Mouse (Mus musculus) liver, embryonic 12.5 days (tissue): ENCODE measurements around the gene Bicral. TPM values are rescaled to one million over a fixed set of nuclear protein-coding genes. Genes with fewer than 3 reads are reported as not detected.
"Not testable (repeated sequence)": the region's sequence is repeated elsewhere in the genome, so short reads cannot be mapped to it uniquely, and the experiment has no call there.

Source experiments
- ATAC-seq: fragments of 200-750 bp; cut with Nextera tagmentation; 2 replicates; pipeline ENCODE4 v1.8.0; 2017; ENCODE audit warnings: moderate number of reproducible peaks, mild to moderate bottlenecking, moderate library complexity
- H3K27ac ChIP-seq: fragments of 300-500 bp; sonication (generic); 2 replicates; pipeline ENCODE4 v1.5.1; 2016; ENCODE audit warnings: mild to moderate bottlenecking
- H3K27me3 ChIP-seq: fragments of 300-500 bp; sonication (generic); replicated peaks from 2 replicates; pipeline ENCODE4 v1.6.1; 2016; ENCODE audit warnings: mild to moderate bottlenecking, moderate library complexity
- H3K36me3 ChIP-seq: fragments of 300-500 bp; sonication (generic); 2 replicates; pipeline ENCODE4 v1.6.1; 2016; ENCODE audit warnings: mild to moderate bottlenecking, moderate library complexity
- H3K4me1 ChIP-seq: fragments of 300-500 bp; sonication (generic); 2 replicates; pipeline ENCODE4 v1.6.1; 2016
- H3K4me2 ChIP-seq: fragments of 300-500 bp; sonication (generic); 2 replicates; pipeline ENCODE4 v1.6.1; 2016; ENCODE audit warnings: mild to moderate bottlenecking, moderate library complexity
- H3K4me3 ChIP-seq: fragments of 300-500 bp; sonication (generic); 2 replicates; pipeline ENCODE4 v1.5.1; 2016; ENCODE audit warnings: mild to moderate bottlenecking, moderate library complexity
- H3K9ac ChIP-seq: fragments of 300-500 bp; sonication (generic); 2 replicates; pipeline ENCODE4 v1.6.1; 2016; ENCODE audit warnings: mild to moderate bottlenecking, moderate library complexity
- H3K9me3 ChIP-seq: fragments of 300-500 bp; sonication (generic); replicated peaks from 2 replicates; pipeline ENCODE4 v1.6.1; 2016; ENCODE audit warnings: mild to moderate bottlenecking, moderate library complexity
- WGBS: fragments of 180-500 bp; shearing (Covaris S2); methylation state at CpG from one replicate; pipeline ENCODE4 v1.1.7; 2016; ENCODE audit not compliant: insufficient replicate concordance; 5-methylcytosine and 5-hydroxymethylcytosine counted together
- polyA plus RNA-seq: library from polyadenylated mRNA; unstranded; fragments of >200 nt; fragmentation: Nextera tagmentation; extraction: Ambion mirVana; gene quantifications from 2 replicates; pipeline ENCODE4 v1.2.1, GENCODE M21; 2016

The Bicral gene
- polyA plus RNA-seq, 1 experiment from 2014 or later, result 5.2 TPM

DNA sequence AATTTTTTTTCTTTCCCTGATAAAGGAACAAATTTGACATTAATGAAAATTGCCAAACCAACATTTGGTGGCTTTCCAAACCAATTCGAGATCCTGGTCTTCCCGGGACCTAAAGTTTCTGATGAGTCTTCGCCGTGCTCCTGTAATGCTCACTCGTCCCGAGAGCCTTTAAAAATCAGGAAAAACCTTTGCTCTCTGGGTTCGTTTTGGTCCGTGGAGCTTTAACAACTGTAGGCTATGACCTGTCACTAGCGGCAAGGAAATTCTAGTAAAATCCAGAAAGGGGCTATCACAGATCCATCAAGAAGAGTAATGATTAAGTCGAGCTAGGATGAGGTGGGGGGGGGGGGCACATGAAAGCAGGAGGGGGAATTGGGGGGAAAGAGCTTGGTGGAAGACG lies 76.4 kb downstream of the Bicral start:
- H3K36me3 ChIP-seq, result peaks cover 44% of the 10 kb centered on the region
- H3K4me3 ChIP-seq, result peak overlapping the region; percentile 75
- peak overlapping the region; percentile 70 for H3K4me2 ChIP-seq
- H3K9me3 ChIP-seq, result no peaks in the 10 kb centered on the region
- H3K9ac ChIP-seq, result peak overlapping the region; percentile 75
- no peak for ATAC-seq
- H3K27me3 ChIP-seq, result no peaks in the 10 kb centered on the region
- peaks cover 23% of the 10 kb centered on the region for H3K4me1 ChIP-seq
- WGBS, result 3% methylated on average over 11 of the region's 11 CpGs
- peak overlapping the region; percentile 86 for H3K27ac ChIP-seq

DNA sequence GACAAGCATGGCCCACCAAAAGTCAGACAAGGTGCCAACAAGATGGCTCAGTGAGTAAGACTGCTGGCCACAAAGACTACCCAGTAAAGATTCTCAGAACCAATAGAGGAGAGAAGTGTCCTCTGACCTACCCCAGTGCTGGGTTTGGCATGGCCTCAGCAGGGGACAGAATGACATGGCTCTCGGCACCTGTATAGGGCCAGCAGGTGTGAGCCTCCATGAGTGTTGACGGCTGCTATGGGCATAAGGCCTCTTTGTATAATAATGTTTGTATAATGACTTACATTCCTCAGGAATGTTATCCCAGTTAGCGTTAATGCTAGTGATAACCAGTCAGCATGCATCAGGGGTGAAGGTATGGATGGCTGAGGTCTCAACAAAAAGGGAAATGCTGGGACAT lies 82.2 kb downstream of the Bicral start:
- H3K4me1 ChIP-seq, result peaks cover 34% of the 10 kb centered on the region
- H3K27ac ChIP-seq, result no peak overlapping the region
- no peak overlapping the region for H3K4me2 ChIP-seq
- H3K9me3 ChIP-seq, result no peaks in the 10 kb centered on the region
- peaks cover 70% of the 10 kb centered on the region for H3K36me3 ChIP-seq
- H3K27me3 ChIP-seq, result no peaks in the 10 kb centered on the region
- no peak for ATAC-seq
- no peak overlapping the region for H3K9ac ChIP-seq
- H3K4me3 ChIP-seq, result no peak overlapping the region
- WGBS, result 87% methylated on average over 3 of the region's 3 CpGs

DNA sequence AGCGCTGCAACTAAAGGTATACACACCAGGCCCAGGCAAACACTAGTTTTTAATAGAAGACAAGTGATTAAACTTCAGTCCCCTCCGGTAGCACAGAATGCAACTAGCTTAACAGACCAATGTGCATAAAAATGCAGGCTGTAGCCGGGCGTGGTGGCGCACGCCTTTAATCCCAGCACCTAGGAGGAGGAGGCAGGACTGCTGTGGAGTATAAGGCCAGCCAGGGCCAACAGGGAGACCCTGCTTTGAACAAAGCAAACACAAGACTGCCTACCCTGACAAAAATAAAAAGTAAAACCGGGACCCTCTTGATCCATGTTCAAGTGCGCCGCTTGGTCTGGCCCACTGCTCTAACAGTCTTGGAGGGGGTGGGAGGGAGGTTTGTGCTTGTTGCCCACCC lies 83.2 kb downstream of the Bicral start:
- 85% methylated on average over 9 of the region's 9 CpGs for WGBS
- peaks cover 60% of the 10 kb centered on the region for H3K36me3 ChIP-seq
- H3K9ac ChIP-seq, result no peak overlapping the region
- H3K4me3 ChIP-seq, result no peak overlapping the region
- H3K27me3 ChIP-seq, result no peaks in the 10 kb centered on the region
- no peak overlapping the region for H3K4me2 ChIP-seq
- H3K4me1 ChIP-seq, result peaks cover 30% of the 10 kb centered on the region
- no peaks in the 10 kb centered on the region for H3K9me3 ChIP-seq
- no peak for ATAC-seq
- no peak overlapping the region for H3K27ac ChIP-seq

DNA sequence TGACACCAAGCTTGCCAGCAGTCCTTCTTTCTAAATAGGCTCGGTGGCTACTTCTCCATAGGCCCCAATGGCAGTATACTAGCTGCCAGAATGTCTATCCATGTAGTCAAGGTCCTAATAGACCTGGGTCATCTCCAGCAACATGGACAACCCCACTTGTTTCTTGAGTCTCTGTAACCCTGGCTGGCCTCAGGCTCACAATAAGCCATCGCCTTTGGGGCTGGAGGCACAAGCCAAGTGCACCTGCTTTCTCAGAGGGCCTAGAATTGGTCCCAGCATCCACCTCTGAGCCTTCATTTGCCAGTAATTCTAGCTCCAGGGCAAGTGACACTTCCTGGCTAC lies 84.2 kb downstream of the Bicral start:
- no peaks in the 10 kb centered on the region for H3K27me3 ChIP-seq
- peak overlapping the region; percentile 92 for H3K4me3 ChIP-seq
- peak overlapping the region; percentile 86; the same call in 1 of the 2 replicates for H3K9ac ChIP-seq
- peaks cover 30% of the 10 kb centered on the region for H3K4me1 ChIP-seq
- peaks cover 51% of the 10 kb centered on the region for H3K36me3 ChIP-seq
- H3K27ac ChIP-seq, result peak overlapping the region; percentile 87; the same call in 1 of the 2 replicates
- no peaks in the 10 kb centered on the region for H3K9me3 ChIP-seq
- peak overlapping the region; percentile 92 for H3K4me2 ChIP-seq
- 42% methylated on average over 2 of the region's 2 CpGs for WGBS
- ATAC-seq, result 0 out of 2 replicates have a peak, but pooled peaks have one; percentile 0

DNA sequence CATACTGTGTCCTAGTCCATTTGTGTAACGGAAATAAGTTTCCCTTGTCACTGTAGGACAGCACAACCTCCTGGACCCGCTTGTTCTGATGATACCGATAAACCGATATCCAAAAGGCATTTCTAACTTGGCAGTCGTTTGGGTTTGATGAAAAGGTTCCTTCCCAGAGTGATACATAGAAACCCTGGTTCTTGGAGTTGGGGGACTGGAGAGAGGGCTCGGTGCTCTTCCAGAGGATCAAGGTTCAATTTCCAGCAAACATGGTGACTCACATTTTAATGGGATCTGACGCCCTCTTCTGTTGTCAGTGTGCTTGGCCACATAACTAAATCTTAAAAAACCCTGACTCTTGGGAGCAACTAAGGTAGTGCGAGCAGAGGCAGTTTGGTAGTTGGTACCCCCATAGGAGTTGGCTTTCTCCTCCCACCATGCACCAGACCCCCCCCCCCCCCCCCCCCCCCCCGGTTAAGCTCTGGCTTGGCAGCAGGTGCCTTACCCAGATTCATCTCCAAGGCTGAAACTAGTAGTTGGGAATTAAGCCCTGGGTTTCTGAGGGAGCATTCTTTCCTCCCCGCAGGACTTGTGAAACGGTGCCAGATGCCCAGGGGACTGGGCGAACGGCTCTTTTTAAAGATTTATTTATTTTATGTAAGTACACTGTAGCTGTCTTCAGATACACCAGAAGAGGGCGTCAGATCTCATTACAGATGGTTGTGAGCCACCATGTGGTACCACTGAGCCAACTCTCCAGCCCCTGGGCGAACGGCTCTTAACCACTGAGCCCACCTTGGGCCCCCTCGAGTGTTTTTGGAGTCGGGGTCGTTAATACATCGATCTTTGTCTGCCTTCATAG lies 84.8 kb downstream of the Bicral start:
- H3K9me3 ChIP-seq, result no peaks in the 10 kb centered on the region
- 5% methylated on average over 19 of the region's 20 CpGs for WGBS
- H3K36me3 ChIP-seq, result peaks cover 45% of the 10 kb centered on the region
- H3K27me3 ChIP-seq, result no peaks in the 10 kb centered on the region
- peak overlapping the region; percentile 92 for H3K4me3 ChIP-seq
- ATAC-seq, result peak; percentile 37
- peak overlapping the region; percentile 87 for H3K27ac ChIP-seq
- peaks cover 30% of the 10 kb centered on the region for H3K4me1 ChIP-seq
- H3K9ac ChIP-seq, result peak overlapping the region; percentile 86
- peak overlapping the region; percentile 92 for H3K4me2 ChIP-seq

DNA sequence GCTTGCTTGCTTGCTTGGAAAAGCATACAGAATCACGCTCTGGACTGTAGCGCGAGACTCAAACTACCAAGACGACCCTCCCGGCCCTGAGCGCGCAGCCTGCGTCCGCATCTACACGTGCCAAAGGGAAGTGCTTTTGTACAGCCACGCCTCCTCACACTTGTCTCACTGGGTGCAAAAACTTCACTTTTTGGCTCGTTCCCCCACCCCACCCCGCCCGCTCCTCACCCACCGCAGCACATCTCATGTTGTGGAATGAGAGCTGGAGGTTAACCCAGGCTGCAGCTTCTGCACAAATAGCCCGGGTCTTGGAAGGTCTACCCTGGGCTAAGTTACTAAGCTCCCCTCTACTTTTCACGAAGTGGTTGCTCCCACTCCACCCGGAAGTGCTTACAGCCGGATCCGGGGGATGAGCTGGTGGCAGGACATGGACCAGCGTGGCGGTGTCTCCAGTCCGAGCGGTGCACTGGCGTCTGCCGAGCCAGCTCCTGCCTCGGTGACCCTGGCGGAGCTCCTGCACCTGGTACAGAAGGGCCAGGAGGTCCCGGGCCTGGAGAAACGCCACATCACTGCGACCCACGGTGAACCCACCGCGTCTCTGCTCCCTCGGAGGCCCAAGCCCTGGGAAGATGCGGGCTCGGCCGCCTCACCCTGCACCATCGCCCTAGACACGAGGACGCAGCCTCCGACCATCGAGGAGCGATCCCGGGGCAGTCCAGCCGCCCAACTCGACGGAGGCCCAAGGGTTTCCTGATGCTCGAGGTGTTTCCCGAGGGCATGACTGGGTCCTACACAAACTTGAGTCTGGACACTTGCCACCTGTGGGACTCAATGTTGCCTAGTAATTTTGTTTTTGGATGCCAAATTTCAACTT lies 85.6 kb downstream of the Bicral start, which contains the start of gene 2310039H08Rik:
TSS of gene 2310039H08Rik (plus strand) at position 232 of the 874 bp plus-strand sequence.
- Histone ChIP-seq H3K27me3 (no peaks in the 10 kb centered on the region), H3K27ac (peak within 1 kb of the TSS; percentile 87), H3K9ac (peak within 1 kb of the TSS; percentile 86), H3K4me1 (peaks cover 36% of the 10 kb centered on the region), H3K9me3 (no peaks in the 10 kb centered on the region), H3K4me3 (peak within 1 kb of the TSS; percentile 92), H3K36me3 (peaks cover 36% of the 10 kb centered on the region), H3K4me2 (peak within 1 kb of the TSS; percentile 92)
- under 1% methylated on average over 50 of the region's 50 CpGs for WGBS
- peak; percentile 85 for ATAC-seq

DNA sequence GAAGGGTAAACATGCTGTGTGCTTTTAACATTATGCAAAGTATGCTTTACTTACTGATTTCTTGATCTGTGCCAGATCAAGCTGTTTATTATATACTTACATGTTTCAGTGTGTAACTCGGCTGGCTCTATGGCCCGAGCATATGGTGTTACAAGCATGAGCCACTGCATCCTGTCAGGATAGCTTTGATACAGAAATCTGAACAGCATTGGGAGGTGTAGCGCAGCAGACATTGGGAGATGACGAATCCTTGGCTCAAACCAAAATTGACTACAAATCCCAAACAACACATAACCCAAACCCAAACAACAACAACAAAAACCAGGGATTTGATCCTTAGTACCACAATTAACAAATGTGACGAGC lies 86.3 kb downstream of the Bicral start:
- no peak for ATAC-seq
- WGBS, result 5% methylated on average over 5 of the region's 5 CpGs

DNA sequence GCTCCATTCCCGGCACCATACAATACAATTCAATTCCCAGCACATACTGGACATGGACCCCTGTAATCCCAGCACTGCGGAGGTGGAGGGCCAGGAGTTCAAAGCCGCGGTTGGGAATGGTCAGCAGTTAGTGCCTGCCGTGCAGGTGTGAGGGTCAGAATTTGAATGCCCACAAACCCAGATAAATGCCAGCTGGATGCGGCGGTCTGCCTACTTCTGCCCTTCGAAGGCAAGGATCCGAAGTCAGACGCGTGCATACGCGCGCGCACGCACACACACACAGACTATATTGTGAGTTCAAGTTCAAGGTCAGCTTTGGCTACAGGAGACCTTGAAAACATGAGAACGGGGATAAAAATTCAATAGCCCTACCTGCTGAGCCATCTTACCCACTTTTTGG lies 86.7 kb downstream of the Bicral start:
- ATAC-seq, result no peak
- Histone ChIP-seq H3K9ac (peak overlapping the region; percentile 86), H3K36me3 (peaks cover 26% of the 10 kb centered on the region), H3K27ac (peak overlapping the region; percentile 87), H3K4me2 (peak overlapping the region; percentile 92), H3K4me1 (peaks cover 37% of the 10 kb centered on the region), H3K4me3 (peak overlapping the region; percentile 92), H3K9me3 (no peaks in the 10 kb centered on the region), H3K27me3 (no peaks in the 10 kb centered on the region)
- WGBS, result 58% methylated on average over 17 of the region's 17 CpGs

More for the DNA sequence above, 86.3 kb downstream of the Bicral start:
- Histone ChIP-seq H3K27me3 (no peaks in the 10 kb centered on the region), H3K9me3 (no peaks in the 10 kb centered on the region), H3K4me1 (peaks cover 37% of the 10 kb centered on the region), H3K36me3 (peaks cover 30% of the 10 kb centered on the region), H3K27ac (peak overlapping the region; percentile 87), H3K4me3 (peak overlapping the region; percentile 92), H3K9ac (peak overlapping the region; percentile 86), H3K4me2 (peak overlapping the region; percentile 92)

DNA sequence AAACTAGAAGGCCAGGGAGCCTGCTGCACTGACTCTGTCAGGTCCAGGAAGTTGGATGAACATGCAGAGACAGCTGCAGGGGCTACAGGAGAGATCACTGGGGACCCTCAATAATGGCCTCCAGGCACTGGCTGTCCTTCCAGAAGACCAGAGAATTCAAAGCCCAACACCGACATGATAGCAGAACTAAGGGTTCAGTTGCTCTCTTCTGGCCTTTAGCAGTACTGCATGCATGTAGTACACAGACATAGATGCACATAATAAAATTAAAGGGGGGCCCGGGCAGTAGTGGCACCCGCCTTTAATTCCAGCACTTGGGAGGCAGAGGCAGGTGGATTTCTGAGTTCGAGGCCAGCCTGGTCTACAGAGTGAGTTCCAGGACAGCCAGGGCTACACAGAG lies 87.3 kb downstream of the Bicral start:
- no peak overlapping the region for H3K9ac ChIP-seq
- H3K4me3 ChIP-seq, result no peak overlapping the region
- peaks cover 37% of the 10 kb centered on the region for H3K4me1 ChIP-seq
- WGBS, result 72% methylated on average over 4 of the region's 4 CpGs
- peaks cover 20% of the 10 kb centered on the region for H3K36me3 ChIP-seq
- no peak overlapping the region for H3K4me2 ChIP-seq
- no peaks in the 10 kb centered on the region for H3K9me3 ChIP-seq
- no peak for ATAC-seq
- H3K27me3 ChIP-seq, result no peaks in the 10 kb centered on the region
- H3K27ac ChIP-seq, result no peak overlapping the region

DNA sequence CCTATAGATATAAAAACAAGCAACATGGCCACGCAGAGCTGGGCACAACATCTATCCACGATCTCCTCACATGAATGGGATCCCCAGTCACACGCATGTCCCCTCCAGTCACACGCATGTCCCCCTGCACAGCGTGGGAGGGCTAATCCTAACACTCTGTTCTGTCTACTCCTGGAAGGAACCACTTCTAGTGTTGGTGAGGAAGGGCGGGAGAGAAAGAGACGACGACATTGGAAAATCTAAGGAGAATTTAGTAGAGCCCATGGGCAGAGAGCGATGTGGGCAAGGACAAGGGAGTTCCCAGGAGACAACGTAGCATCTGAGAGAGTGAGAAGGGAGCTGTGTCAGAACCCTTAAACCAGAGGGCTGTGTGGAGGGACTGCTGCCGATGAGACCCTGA lies 87.7 kb downstream of the Bicral start:
- Histone ChIP-seq H3K9me3 (no peaks in the 10 kb centered on the region), H3K4me2 (no peak overlapping the region), H3K9ac (no peak overlapping the region), H3K4me3 (no peak overlapping the region), H3K27ac (no peak overlapping the region), H3K36me3 (peaks cover 15% of the 10 kb centered on the region), H3K27me3 (no peaks in the 10 kb centered on the region), H3K4me1 (peaks cover 37% of the 10 kb centered on the region)
- 78% methylated on average over 11 of the region's 11 CpGs for WGBS
- ATAC-seq, result no peak

DNA sequence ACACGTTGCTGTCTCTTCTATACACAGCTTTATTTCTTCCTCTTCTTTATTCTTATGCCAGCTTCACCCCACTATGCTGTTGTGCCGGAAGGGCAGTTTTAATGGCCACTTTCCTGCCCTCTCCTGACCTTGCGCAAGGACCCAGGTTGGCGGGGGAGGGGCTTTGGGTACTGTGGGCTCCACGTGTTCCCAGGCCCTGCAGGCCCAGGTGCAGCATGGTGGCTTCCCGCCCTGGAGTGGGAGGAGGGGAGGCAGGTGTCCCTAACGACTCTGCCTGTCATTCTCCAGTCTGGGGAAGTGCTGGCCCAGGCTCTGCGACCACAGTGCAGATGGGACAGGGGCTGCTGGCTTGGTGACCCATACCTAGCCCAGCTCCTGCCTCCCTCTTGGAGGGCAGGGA lies 90.4 kb downstream of the Bicral start:
- Histone ChIP-seq H3K4me3 (no peak overlapping the region), H3K27me3 (no peaks in the 10 kb centered on the region), H3K4me1 (peaks cover 21% of the 10 kb centered on the region), H3K27ac (no peak overlapping the region), H3K9ac (no peak overlapping the region), H3K4me2 (no peak overlapping the region), H3K9me3 (no peaks in the 10 kb centered on the region), H3K36me3 (no peaks in the 10 kb centered on the region)
- ATAC-seq, result no peak
- 45% methylated on average over 8 of the region's 8 CpGs for WGBS

DNA sequence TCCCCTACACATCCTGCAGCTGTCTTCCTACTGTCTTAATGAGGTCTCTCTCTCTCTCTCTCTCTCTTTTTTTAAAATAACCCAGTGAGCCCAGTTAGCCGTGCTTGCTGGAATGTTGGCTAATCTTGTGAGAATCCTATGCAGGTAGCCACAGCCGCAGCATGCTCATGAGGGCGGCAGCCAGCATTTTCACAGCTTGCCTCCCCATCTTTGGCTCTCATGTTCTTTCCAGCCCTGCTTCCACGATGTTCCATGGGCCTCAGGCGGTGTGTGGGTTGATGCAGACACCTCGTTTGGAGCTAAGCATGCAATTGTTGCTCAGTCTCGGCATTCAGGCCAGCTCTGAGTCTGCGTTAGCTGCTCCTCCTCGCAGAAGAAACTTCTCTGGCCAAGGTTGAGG lies 93.4 kb downstream of the Bicral start:
- H3K36me3 ChIP-seq, H3K4me3 ChIP-seq, H3K27ac ChIP-seq, H3K27me3 ChIP-seq, H3K4me2 ChIP-seq, H3K9ac ChIP-seq, H3K9me3 ChIP-seq, ATAC-seq, H3K4me1 ChIP-seq: not testable (repeated sequence)
- 61% methylated on average over 9 of the region's 9 CpGs for WGBS
